Mouse (Mus musculus): ENCODE data around the gene Hist2h3c2.
A peak's percentile ranks its signal among the peaks of the same experiment; 100 is the strongest.
"Not testable (repeated sequence)": the region's sequence is repeated elsewhere in the genome, so short reads cannot be mapped to it uniquely, and the experiment has no call there.

Gene Hist2h3c2

GRCm38 (mm10) chr3:96260220-96260619 is 21.3 kb upstream of the Hist2h3c2 start:
- no peak for DNase-seq (ENCODE audit: low read depth)

GRCm38 (mm10) chr3:96257190-96257589 is 18.3 kb upstream of the Hist2h3c2 start:
- no peak for DNase-seq (ENCODE audit: low read depth)

DNA sequence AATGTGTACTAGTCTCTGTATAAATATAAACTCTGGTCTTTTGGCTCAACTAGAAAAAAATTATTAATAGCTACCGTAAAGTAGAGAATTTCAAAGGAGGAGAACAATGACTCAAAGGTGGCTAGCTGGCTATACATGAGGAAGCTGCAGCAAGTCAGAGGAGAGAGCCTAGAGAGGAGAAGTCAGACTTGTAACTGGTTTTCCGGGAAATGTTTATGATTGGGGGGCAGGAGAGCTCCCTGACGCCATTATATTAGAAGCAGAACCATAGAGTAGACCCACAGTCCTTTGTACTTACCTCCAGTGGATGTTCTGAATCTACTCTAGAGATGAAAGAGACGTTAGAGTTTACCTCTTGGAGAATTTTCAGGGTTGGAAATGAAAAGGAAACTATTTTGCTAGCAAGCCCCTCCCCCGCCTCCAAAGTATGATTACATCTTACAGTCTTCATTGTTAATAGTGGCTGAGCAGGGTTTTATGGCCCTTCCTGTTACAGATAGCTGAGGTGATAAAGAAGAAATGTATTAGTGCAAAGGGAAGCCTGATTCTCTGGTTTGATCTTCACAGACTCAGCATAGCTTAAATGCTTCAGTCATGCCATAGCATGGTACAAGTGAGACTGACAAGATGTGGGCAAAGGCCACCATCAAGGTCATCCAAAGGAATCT is 17.1 kb upstream of the Hist2h3c2 start:
- DNase-seq (ENCODE audit: low read depth) = no peak

- DNase-seq (ENCODE audit: low read depth) = no peak
Measured at GRCm38 (mm10) chr3:96254683-96255355, 15.9 kb upstream of the Hist2h3c2 start.

GRCm38 (mm10) chr3:96251787-96252186 is 12.9 kb upstream of the Hist2h3c2 start:
- no peak for DNase-seq (ENCODE audit: low read depth)

DNA sequence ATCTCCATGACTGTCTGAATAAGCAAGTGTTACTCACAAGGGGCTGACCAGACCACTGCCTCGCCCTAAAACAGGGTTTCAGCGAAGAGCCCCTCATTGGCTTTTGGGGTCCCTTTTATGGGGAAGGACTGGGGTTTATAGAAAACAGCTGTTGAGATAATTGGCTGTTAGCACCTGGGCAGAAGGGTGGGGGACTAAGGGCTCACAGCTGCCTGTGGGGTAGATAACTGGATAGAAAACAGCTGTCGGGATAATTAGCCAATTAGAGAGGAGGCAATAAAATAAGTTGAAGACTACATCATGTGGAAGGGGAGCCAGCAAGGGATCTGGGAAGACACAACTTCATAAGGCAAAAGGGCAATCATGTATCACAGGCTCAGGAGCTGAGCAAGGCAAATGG is 12.0 kb upstream of the Hist2h3c2 start:
- no peak for DNase-seq (ENCODE audit: low read depth)

- no peak for DNase-seq (ENCODE audit: low read depth)
Measured at GRCm38 (mm10) chr3:96249034-96249345, 10.1 kb upstream of the Hist2h3c2 start.

DNA sequence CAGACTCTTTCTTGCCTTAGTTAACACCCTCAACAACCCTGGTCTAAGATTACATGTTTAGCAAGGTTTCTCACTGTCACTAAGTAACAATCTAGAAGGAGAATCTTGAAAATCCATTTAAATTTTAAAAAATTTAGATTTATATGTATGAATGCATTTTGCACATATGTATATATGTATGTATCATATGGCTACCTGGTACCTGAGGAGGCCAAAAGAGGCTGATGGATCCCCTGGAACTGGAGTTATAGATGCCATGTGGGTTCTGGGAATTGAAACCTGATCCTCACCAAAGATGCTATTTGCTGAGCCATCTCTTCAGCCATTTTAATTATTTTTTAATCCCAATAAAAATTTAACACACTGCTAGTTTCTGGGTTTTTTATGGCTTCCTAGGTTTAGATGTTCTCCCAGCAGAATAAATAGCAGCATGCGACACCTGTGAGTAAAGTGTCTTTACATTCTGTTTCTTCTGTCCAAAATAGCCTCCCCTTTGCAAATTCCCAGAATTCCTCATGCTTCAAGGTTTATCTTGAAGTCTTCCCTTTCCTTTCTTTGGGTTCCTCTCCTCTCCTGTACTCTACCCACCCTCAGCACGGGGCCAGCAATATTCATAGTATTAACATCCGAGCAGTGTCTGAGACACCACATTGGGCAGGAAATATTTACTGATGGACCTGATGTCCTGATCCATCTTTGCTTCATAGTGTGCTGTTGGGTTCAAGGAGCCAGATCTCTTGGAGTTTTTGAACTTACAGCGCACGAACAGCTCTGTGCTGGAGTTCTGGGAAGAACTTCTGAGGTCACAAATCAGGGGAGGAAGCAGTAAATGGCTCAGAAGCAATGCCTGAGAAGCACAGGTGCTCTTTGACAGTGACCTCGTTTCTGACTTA is 9.5 kb upstream of the Hist2h3c2 start:
- peak; percentile 70 for DNase-seq (ENCODE audit: low read depth)

DNA sequence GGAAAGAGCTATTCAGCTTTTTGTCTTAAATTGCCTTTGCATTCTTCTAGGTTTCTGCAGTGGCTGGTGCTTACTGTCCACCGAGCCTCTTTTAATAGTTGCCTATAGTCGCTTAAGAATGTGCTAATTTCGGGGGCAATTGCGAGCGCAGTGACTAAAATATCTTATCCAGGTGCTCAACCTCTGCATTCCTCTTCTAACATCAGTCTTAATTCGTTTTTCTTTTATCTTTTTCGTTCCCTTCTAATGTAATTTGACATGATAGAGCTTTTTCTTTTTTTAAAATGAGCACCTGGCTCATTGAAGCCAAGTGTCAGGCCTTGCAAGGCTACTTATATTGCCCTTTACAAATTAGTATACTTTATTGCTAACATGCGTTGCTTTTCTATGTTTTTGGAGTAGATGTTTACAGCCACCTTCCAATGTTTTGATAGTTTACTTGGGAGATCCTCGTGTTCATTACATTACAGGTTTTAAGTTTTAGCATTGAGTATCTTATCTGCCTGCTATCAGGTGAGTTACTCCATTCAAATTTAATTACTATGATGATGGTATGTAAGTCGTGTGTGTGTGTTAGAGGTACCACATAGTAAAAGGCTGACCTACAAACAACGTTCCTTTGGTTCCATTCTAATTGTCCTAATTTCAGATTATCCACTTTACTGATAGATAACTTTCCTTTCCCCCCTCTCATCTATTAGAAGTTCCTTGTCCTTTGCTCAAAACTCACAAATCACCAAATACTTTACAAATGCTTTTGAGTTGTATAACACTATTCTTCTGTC is 8.6 kb upstream of the Hist2h3c2 start:
- peak; percentile 76 for DNase-seq (ENCODE audit: low read depth)

DNA sequence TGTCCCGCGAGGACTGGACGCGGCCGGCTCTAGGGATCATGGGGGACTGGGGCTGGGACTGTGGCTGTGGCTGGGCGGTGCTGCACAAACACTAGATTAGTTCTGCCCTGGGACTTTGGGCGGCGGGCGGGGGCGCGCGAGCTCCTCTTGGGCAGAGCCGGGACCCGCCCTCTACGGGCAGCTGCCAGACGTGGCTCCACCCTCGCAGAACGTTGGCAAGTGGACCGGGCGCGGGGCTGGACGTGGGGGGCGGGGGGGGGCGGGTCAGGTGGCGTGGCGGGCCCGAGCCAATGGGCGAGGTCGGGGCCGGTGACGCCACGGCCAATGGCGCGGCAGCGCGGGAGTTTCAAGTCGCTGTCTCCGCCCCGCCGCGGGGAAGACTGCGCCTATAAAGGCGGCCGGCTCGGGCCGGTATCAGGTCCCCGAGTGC is 7.5 kb upstream of the Hist2h3c2 start, which contains the start of gene Hist2h3c1:
Gene Hist2h3c1 (plus strand): TSS at position 259 of the 430 bp plus-strand sequence.
- DNase-seq (ENCODE audit: low read depth) = not testable (repeated sequence)

GRCm38 (mm10) chr3:96246018-96246417 is 7.1 kb upstream of the Hist2h3c2 start:
- DNase-seq (ENCODE audit: low read depth) = not testable (repeated sequence)

GRCm38 (mm10) chr3:96245003-96245886 is 6.3 kb upstream of the Hist2h3c2 start, which contains the start of gene Hist2h2aa1:
Gene Hist2h2aa1, plus strand, starts transcription at chr3:96245497.
- DNase-seq (ENCODE audit: low read depth) = peak; percentile 92

DNA sequence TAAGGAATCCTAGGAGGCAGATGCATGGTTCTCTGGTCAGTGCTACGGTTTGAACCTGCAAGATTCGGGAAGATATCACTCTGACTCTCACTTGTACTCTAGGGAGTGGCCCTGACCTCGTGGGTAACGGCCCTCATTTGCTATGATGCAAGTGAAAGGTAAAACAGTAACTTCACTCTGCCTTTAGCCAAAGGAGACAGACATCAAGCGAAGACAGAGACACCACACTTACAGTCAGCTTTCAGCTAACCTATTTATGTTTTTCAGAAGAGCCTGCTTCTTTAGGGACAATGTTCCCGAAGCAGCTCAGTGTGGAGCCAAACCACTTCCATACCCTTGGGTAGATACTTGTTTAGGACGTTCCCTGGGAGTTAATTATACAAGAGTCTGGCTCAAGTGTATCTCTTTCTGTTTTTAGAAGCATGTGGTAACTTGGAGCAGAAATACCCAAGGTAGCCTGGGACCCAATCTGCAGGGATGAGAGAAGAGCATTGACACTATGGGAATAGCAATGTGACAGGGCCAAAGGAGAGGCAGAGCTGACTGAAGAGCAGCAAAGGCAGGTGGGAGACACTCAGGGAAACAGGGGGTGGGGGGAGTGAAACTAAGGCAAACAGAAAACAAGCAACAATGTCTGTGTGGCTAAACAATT is 5.1 kb upstream of the Hist2h3c2 start:
- DNase-seq (ENCODE audit: low read depth) = peak; percentile 55

GRCm38 (mm10) chr3:96240799-96241197 is 1.9 kb upstream of the Hist2h3c2 start:
- DNase-seq (ENCODE audit: low read depth) = no peak

GRCm38 (mm10) chr3:96239949-96240798 is 1.2 kb upstream of the Hist2h3c2 start, which contains the start of gene Hist2h2aa2:
Gene Hist2h2aa2, minus strand, starts transcription at chr3:96240276.
- peak; percentile 89 for DNase-seq (ENCODE audit: low read depth)

DNA sequence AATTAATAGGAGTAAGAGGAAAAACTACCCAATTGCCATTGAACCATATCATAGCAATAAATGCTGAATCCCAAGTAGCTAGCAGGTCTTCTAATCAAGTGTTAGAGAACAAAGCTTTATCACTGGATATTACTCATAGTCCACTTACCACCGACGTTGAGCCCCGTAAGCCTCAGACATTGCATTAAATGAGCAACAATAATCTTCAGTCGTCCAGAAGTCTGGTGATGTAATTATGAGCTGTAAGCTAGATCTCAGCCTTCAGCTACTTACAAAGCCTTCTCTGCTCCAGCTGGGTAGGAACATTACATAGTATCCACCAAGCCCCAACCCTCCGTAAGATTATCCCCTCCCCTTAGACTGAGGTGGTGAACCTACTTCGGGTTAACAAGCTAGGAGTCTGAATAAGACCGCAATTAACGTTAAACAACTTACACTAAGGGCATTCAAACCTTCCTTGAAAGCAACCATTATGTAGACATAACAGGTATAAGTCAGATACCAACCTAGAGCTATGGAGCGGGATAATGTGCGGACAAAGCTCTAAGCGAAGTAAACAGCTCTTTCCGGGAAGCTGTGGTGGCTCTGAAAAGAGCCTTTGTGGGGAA is 919 bp downstream of the Hist2h3c2 start:
- DNase-seq (ENCODE audit: low read depth) = peak; percentile 88

- peak; percentile 78 for DNase-seq (ENCODE audit: low read depth)
Measured at GRCm38 (mm10) chr3:96237335-96237903, 1.5 kb downstream of the Hist2h3c2 start.

GRCm38 (mm10) chr3:96236834-96237334 is 2.0 kb downstream of the Hist2h3c2 start:
- DNase-seq (ENCODE audit: low read depth) = no peak
